ENCODE assay signal across 10 mouse cellular contexts in genomic region chr6:84318774-84319173, GRCm38 (mm10).
DNase-seq lines count a peak whose midpoint lies in the region; ATAC-seq lines count a peak whose summit lies in the region.
"Had no signal": no experiment of that assay in that cellular context is flagged by ENCODE, and none has a peak within 500 bp of the region (broad histone marks: within the 10 kb centered on the region; RNA-seq: fewer than 3 reads in every experiment).

No protein-coding gene starts in this region.

- H3K27ac ChIP-seq in hindbrain, embryonic 13.5 days = no peak overlapping the region
- H3K27ac ChIP-seq in hindbrain, embryonic 11.5 days (ENCODE audit: low read depth, low read length) = no peak overlapping the region
- H3K27ac ChIP-seq in kidney, embryonic 16.5 days (ENCODE audit: low read length) = no peak overlapping the region
- H3K27ac ChIP-seq: midbrain, embryonic 12.5 days had no signal

- H3K4me2 ChIP-seq in hindbrain, embryonic 13.5 days = no peak overlapping the region
- H3K4me2 ChIP-seq in hindbrain, embryonic 11.5 days (replicated peaks; ENCODE audit: low read depth, low read length) = no peak overlapping the region
- H3K4me2 ChIP-seq in kidney, embryonic 16.5 days (replicated peaks; ENCODE audit: low read depth, low read length) = no peak overlapping the region
- H3K4me2 ChIP-seq: midbrain, embryonic 12.5 days had no signal

- H3K4me3 ChIP-seq in hindbrain, embryonic 13.5 days = no peak overlapping the region
- no peak overlapping the region for H3K4me3 ChIP-seq in hindbrain, embryonic 11.5 days (ENCODE audit: low read depth, low read length)
- no peak overlapping the region for H3K4me3 ChIP-seq in kidney, embryonic 16.5 days (ENCODE audit: low read length)
- H3K4me3 ChIP-seq: midbrain, embryonic 12.5 days had no signal

- H3K27me3 ChIP-seq in hindbrain, embryonic 13.5 days = peaks cover 28% of the 10 kb centered on the region
- H3K27me3 ChIP-seq in hindbrain, embryonic 11.5 days (ENCODE audit: control insufficient read depth, insufficient read depth, low read length) = no peaks in the 10 kb centered on the region
- no peaks in the 10 kb centered on the region for H3K27me3 ChIP-seq in kidney, embryonic 16.5 days (ENCODE audit: insufficient read depth, low read length)

- 25% methylated on average over 4 of the region's 4 CpGs for WGBS in hindbrain, embryonic 13.5 days
- WGBS in hindbrain, embryonic 11.5 days = 38% methylated on average over 4 of the region's 4 CpGs
- 19% methylated on average over 4 of the region's 4 CpGs for WGBS in kidney, embryonic 16.5 days

- ATAC-seq in hindbrain, embryonic 13.5 days (ENCODE audit: low FRiP score) = 0 out of 2 replicates have a peak, but pooled peaks have one; percentile 39
- ATAC-seq in hindbrain, embryonic 11.5 days (ENCODE audit: low FRiP score) = no peak
- ATAC-seq in kidney, embryonic 16.5 days (ENCODE audit: low FRiP score, low TSS enrichment) = no peak

- peaks cover 7% of the 10 kb centered on the region for H3K4me1 ChIP-seq in hindbrain, embryonic 13.5 days (replicated peaks)
- H3K4me1 ChIP-seq in hindbrain, embryonic 11.5 days (replicated peaks; ENCODE audit: control insufficient read depth, insufficient read depth, low read length) = no peaks in the 10 kb centered on the region
- 0 out of 2 replicates have a peak, but pooled peaks cover 5% of the 10 kb centered on the region for H3K4me1 ChIP-seq in kidney, embryonic 16.5 days (ENCODE audit: insufficient read depth, low read length)

- no peaks in the 10 kb centered on the region for H3K36me3 ChIP-seq in hindbrain, embryonic 13.5 days
- H3K36me3 ChIP-seq in hindbrain, embryonic 11.5 days (ENCODE audit: control insufficient read depth, insufficient read depth, low read length) = no peaks in the 10 kb centered on the region
- H3K36me3 ChIP-seq in kidney, embryonic 16.5 days (ENCODE audit: insufficient read depth, low read length) = no peaks in the 10 kb centered on the region
- H3K36me3 ChIP-seq: G1E; midbrain, embryonic 12.5 days had no signal

- no peak for DNase-seq in hindbrain, embryonic 11.5 days (ENCODE audit: low spot score)
- DNase-seq in cerebellum, adult 11-12 months = peak; percentile 86
- peak; percentile 54 to 55 for DNase-seq in frontal cortex, postnatal 36 days (ENCODE audit: low spot score in 2 of 2)
- DNase-seq in left cerebral cortex, adult 9 months (ENCODE audit: low spot score in 2 of 2) = peak; percentile 6 to 49
- peak; percentile 42 for DNase-seq in right cerebral cortex, postnatal 4 days
- no peak for DNase-seq in liver

- H3K9ac ChIP-seq in hindbrain, embryonic 13.5 days = no peak overlapping the region
- no peak overlapping the region for H3K9ac ChIP-seq in hindbrain, embryonic 11.5 days (ENCODE audit: low read depth, low read length)
- H3K9ac ChIP-seq in kidney, embryonic 16.5 days (replicated peaks; ENCODE audit: low read length) = no peak overlapping the region
- H3K9ac ChIP-seq: midbrain, embryonic 12.5 days had no signal

- no peaks in the 10 kb centered on the region for H3K9me3 ChIP-seq in hindbrain, embryonic 13.5 days
- no peaks in the 10 kb centered on the region for H3K9me3 ChIP-seq in hindbrain, embryonic 11.5 days (ENCODE audit: control insufficient read depth, low read length)
- H3K9me3 ChIP-seq in kidney, embryonic 16.5 days (ENCODE audit: low read length) = no peaks in the 10 kb centered on the region
- H3K9me3 ChIP-seq: G1E; midbrain, embryonic 12.5 days had no signal

Comparison
In these comparisons a context has a peak if more than half of its experiments do, and no peak if none do; other contexts are left out.
1. DNase-seq: peak in cerebellum, adult 11-12 months (single experiment), frontal cortex, postnatal 36 days (2 of 2), left cerebral cortex, adult 9 months (2 of 2) and right cerebral cortex, postnatal 4 days (single experiment); none in hindbrain, embryonic 11.5 days (single experiment) and liver (single experiment).